Mouse (Mus musculus) cerebellum, adult 2 months (tissue): ENCODE data around the gene Slc22a3. TPM values are rescaled to one million over a fixed set of nuclear protein-coding genes. Genes with fewer than 3 reads are reported as not detected.

Experiments
- DNase-seq, 2 experiments: peaks; one replicate each; pipeline ENCODE4 v3.0.0; 2021
- H3K27ac ChIP-seq: fragments of 200-500 bp; 2 replicates; pipeline ENCODE4 v1.5.1; 2012; ENCODE audit warnings: low read length, control low read depth, inconsistent platforms; ENCODE audit not compliant: insufficient read depth
- H3K27me3 ChIP-seq: fragments of 200-500 bp; 2 replicates; pipeline ENCODE4 v1.6.1; 2012; ENCODE audit warnings: inconsistent platforms, mild to moderate bottlenecking, low read length, moderate library complexity; ENCODE audit not compliant: control insufficient read depth, insufficient read depth
- H3K4me1 ChIP-seq: fragments of 200-500 bp; 2 replicates; pipeline ENCODE4 v1.6.1; 2011; ENCODE audit warnings: low read length; ENCODE audit not compliant: control insufficient read depth, insufficient read depth
- H3K4me3 ChIP-seq: fragments of 200-500 bp; replicated peaks from 2 replicates; pipeline ENCODE3; 2011; ENCODE audit warnings: mild to moderate bottlenecking, low read depth, low read length, control low read depth; ENCODE audit not compliant: insufficient read depth
- CTCF ChIP-seq: fragments of 200-500 bp; IDR thresholded peaks from 2 replicates; pipeline ENCODE4 v1.5.1; 2011; ENCODE audit warnings: low read depth, mild to moderate bottlenecking, control low read depth, low read length, moderate library complexity, borderline replicate concordance; ENCODE audit not compliant: insufficient read depth
- POLR2A ChIP-seq: fragments of 200-500 bp; IDR thresholded peaks from 2 replicates; pipeline ENCODE4 v1.6.1; 2011; ENCODE audit warnings: low read length, control low read depth, borderline replicate concordance; ENCODE audit not compliant: insufficient read depth
- WGBS: fragments of 180-500 bp; shearing (Covaris S2); methylation state at CpG from one replicate; pipeline ENCODE4 v1.1.7; 2018; 5-methylcytosine and 5-hydroxymethylcytosine counted together
- polyA plus RNA-seq: library from polyadenylated mRNA; depleted of rRNA; stranded (reverse); fragments of >200 nt; gene quantifications from 2 replicates; pipeline ENCODE4 v1.2.3, GENCODE M21; 2012

The Slc22a3 gene
- polyA plus RNA-seq, 1 experiment: 0.52 TPM

DNA sequence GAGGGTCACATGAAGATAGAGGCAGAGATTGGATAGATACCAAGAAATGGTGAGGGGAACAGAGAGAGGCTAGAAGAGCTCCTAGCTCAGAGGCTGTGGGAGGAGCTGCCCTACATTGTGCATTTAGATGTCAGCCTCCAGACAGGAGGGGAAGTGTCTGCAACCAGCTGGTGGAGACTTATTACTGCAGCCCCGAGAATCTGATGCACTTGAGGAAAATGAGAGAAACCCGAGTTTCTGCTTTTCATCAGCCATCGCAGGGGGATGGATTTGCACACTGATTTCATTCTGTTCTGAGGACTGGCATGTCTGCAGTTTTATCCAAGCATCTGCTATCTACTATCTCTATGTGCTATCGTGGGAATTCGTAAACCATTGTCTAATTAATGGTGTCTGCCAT lies 75.8 kb downstream of the Slc22a3 start:
- TF ChIP-seq CTCF: no peak
- no peak for TF ChIP-seq POLR2A
- no peak overlapping the region for H3K4me3 ChIP-seq
- H3K27me3 ChIP-seq: no peaks in the 10 kb centered on the region
- DNase-seq: no peak
- WGBS: 62% methylated on average over 5 of the region's 5 CpGs
- no peak overlapping the region for H3K27ac ChIP-seq
- H3K4me1 ChIP-seq: no peaks in the 10 kb centered on the region

DNA sequence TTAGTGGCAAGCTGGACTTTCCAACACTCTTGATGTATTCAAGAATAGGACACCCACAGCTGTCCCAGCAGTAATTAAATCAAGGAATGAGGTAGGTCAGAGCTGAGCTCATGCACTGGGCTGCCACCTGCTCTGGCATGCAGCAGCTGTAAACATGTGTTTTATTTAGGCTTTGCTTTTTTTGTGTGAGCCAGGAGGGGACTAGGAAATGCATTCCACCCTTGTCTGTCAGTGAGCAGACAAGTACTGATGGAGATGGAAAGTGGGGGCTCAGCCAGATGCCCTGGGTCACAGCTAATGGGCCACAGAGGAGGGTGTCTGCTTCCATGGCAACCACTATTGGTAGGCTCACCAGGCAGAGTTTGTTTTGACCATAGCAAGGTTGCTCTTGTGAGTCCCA lies 79.1 kb downstream of the Slc22a3 start:
- Histone ChIP-seq H3K27ac (no peak overlapping the region), H3K4me1 (no peaks in the 10 kb centered on the region), H3K27me3 (no peaks in the 10 kb centered on the region), H3K4me3 (no peak overlapping the region)
- no peak for DNase-seq
- no peak for TF ChIP-seq CTCF
- no peak for TF ChIP-seq POLR2A

DNA sequence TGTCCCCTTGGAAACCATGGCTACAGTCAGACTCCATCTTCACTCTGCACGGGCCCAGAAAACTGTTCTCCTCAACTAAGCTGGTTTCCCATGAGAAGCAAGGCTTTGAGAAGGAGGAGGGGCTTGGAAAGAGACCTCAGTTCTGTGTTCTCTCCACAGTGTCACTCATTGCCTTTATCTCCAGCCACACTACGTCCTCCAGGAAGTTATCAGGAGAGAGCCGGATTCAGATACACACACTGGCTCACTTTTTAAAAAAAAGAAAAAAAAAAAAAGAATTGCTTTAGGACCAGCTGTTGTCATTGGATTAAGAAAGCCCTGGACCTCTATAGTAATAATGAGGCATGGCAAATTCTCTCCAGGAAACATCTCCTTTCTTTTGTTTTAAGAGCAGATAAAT lies 80.3 kb downstream of the Slc22a3 start:
- Histone ChIP-seq H3K4me1 (no peaks in the 10 kb centered on the region), H3K27ac (no peak overlapping the region), H3K27me3 (no peaks in the 10 kb centered on the region), H3K4me3 (no peak overlapping the region)
- WGBS: 27% methylated on average over 3 of the region's 3 CpGs
- TF ChIP-seq POLR2A (no peak), CTCF (no peak)
- DNase-seq: no peak

DNA sequence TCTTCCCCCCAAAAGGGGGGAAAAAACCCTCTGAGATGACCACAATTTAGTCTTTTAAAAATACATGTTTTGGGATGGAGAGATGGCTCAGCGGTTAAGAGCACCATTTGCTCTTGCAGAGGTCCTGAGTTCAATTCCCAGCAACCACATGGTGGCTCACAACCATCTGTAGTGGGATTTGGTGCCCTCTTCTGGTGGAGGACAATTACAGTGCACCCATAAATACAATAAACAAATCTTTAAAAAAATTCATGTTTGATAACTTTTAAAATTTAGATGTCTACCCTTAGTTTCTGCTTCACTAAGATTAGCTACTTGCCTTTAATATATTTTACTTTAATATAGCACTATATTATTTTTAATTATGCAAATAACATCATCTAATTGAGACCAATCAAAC lies 85.4 kb downstream of the Slc22a3 start:
- Histone ChIP-seq H3K4me3 (no peak overlapping the region), H3K27me3 (no peaks in the 10 kb centered on the region), H3K4me1 (no peaks in the 10 kb centered on the region), H3K27ac (no peak overlapping the region)
- DNase-seq: no peak
- WGBS: 97% methylated on average over 1 of the region's 1 CpGs
- TF ChIP-seq CTCF: no peak
- TF ChIP-seq POLR2A: no peak

DNA sequence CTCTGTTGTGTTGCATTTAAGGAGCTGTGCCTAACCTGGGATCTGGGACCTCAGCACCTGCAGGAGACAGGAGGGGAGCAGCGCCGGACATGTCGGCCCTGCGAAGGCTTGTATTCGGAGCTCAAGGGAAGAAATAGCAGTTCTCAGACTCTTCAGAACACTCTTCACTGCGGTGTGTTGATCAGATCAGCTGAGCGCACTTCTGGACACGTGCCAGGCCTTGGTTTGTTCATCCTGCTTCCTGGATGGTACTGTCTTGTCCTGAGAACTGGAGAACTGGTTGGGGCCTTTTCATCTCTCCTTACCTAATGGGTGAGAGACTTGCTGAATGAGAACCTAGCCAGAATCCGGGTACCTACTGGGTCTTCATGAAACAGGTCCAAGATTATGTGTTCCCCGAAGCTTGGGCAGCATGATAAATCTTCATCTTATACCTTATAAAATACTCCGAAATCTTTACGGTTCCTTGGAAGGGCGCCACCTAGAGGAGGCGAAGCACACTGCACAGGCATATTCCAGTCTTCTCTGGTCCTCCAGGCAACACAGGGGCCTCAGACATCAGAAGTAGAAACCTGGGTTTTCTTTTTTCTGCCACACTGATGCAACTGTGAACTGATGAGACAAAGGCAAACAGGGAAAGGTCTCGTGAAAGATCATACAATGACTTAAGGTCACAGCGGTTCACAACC lies 86.5 kb downstream of the Slc22a3 start:
- Histone ChIP-seq H3K27me3 (no peaks in the 10 kb centered on the region), H3K27ac (no peak overlapping the region), H3K4me1 (no peaks in the 10 kb centered on the region), H3K4me3 (no peak overlapping the region)
- 61% methylated on average over 16 of the region's 16 CpGs for WGBS
- no peak for DNase-seq
- peak; percentile 45; the same call in 1 of the 2 replicates for TF ChIP-seq CTCF
- TF ChIP-seq POLR2A: no peak

DNA sequence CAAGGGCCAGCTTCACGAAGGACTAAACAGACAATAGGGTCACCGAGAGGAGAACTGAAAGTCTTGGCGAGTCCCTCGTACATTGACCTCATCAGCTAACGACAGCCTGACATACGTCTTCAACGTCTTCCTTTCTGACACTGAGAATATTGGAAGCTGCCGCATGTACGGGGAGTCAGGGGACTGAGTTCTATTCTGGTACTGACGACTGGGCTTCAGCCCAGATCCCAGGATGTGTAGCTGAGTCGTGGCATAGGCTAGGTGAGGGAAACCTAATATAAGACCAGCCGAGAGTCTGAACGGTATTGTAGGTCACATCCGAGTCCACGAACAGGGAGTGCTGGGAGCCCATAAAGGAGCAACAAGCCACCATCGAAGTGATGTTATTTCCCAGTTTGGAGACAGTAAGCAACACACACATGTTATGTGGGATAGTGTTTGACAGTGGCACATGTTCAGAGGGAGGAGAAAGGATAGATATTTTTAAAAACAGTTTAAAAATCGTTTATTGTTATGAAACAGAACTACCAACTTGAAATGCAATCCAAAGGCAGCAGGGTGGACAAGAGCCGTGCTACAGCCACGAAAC lies 87.9 kb downstream of the Slc22a3 start:
- no peak overlapping the region for H3K27ac ChIP-seq
- no peaks in the 10 kb centered on the region for H3K4me1 ChIP-seq
- no peak overlapping the region for H3K4me3 ChIP-seq
- TF ChIP-seq POLR2A: no peak
- TF ChIP-seq CTCF: no peak
- no peak for DNase-seq
- 60% methylated on average over 19 of the region's 19 CpGs for WGBS
- H3K27me3 ChIP-seq: no peaks in the 10 kb centered on the region

DNA sequence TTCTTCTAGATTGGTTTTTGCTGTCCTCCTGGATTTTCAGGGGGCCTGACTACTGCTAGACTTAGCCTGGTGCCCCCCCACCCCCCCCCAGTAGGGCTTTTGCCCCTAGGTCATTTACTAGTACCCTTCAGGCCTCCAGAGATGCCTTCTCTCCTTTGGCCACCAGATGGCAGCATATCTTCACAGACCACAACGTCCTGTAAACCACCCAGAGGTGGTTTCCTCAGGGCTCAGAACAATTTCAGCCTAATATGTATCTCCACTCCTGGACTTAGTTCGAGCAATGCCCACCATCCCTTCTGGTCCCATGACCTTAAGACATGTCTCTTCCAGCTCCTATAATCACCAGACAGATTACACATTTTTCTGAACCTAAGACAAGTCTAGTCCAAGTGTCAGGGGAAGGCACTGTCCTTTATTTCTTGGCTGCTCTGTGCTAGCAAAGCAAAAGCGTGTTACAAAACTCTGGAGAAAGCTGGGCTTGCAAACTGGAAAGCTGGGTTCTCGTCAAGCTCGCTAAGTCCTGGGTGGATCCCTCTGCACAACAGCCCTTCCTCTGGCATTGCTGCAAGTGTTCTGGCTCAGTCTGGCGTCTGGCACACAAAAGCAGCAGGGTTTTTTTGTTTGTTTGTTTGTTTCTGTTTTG lies 91.1 kb downstream of the Slc22a3 start:
- 32% methylated on average over 6 of the region's 6 CpGs for WGBS
- Histone ChIP-seq H3K27me3 (no peaks in the 10 kb centered on the region), H3K4me1 (no peaks in the 10 kb centered on the region), H3K27ac (no peak overlapping the region), H3K4me3 (no peak overlapping the region)
- peak; percentile 60 to 75 for DNase-seq
- TF ChIP-seq CTCF (peak; percentile 87), POLR2A (no peak)

DNA sequence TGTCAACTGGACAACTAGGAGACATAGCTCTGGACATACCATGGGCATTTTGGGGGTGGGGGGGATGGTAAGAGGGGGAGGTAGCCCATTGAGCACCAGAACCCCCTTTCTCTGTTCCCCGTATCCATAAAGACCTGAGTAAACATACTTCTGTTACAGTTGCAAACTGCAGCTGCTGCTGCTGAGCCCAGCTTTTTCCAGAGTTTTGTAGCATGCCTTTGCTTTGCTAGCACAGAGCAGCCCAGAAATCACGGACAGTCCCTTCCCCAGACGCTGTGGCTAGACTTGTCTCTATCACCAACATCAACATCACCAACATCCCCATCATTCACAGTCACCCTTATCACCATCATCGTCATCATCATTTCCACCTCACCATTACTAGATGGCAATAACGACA lies 91.8 kb downstream of the Slc22a3 start:
- Histone ChIP-seq H3K4me3 (no peak overlapping the region), H3K27me3 (no peaks in the 10 kb centered on the region), H3K27ac (no peak overlapping the region), H3K4me1 (no peaks in the 10 kb centered on the region)
- TF ChIP-seq CTCF (no peak), POLR2A (no peak)
- 76% methylated on average over 5 of the region's 5 CpGs for WGBS
- DNase-seq: no peak
